Mouse (Mus musculus): ENCODE data around the gene Tbc1d5.

Gene Tbc1d5

GRCm38 (mm10) chr17:50876451-50876850 is 302.7 kb downstream of the Tbc1d5 start:
- peak; percentile 17 for DNase-seq (ENCODE audit: low spot score)

- no peak for DNase-seq (ENCODE audit: low spot score)
Measured at GRCm38 (mm10) chr17:50874067-50874466, 305.1 kb downstream of the Tbc1d5 start.

GRCm38 (mm10) chr17:50872600-50872999 is 306.6 kb downstream of the Tbc1d5 start:
- DNase-seq (ENCODE audit: low spot score) = peak; percentile 19

- DNase-seq (ENCODE audit: low spot score) = no peak
Measured at GRCm38 (mm10) chr17:50867297-50867696, 311.9 kb downstream of the Tbc1d5 start.

- DNase-seq (ENCODE audit: low spot score) = no peak
Measured at GRCm38 (mm10) chr17:50864781-50865180, 314.4 kb downstream of the Tbc1d5 start.

GRCm38 (mm10) chr17:50853220-50853619 is 325.9 kb downstream of the Tbc1d5 start:
- no peak for DNase-seq (ENCODE audit: low spot score)

GRCm38 (mm10) chr17:50851382-50851781 is 327.8 kb downstream of the Tbc1d5 start:
- no peak for DNase-seq (ENCODE audit: low spot score)

GRCm38 (mm10) chr17:50814089-50814488 is 365.1 kb downstream of the Tbc1d5 start:
- no peak for DNase-seq (ENCODE audit: low spot score)

- no peak for DNase-seq (ENCODE audit: low spot score)
Measured at GRCm38 (mm10) chr17:50813580-50813979, 365.6 kb downstream of the Tbc1d5 start.

GRCm38 (mm10) chr17:50805631-50806030 is 373.5 kb downstream of the Tbc1d5 start:
- DNase-seq (ENCODE audit: low spot score) = no peak

GRCm38 (mm10) chr17:50803234-50803633 is 375.9 kb downstream of the Tbc1d5 start:
- no peak for DNase-seq (ENCODE audit: low spot score)

- DNase-seq (ENCODE audit: low spot score) = no peak
Measured at GRCm38 (mm10) chr17:50802380-50802779, 376.8 kb downstream of the Tbc1d5 start.

- peak; percentile 76 for DNase-seq (ENCODE audit: low spot score)
Measured at GRCm38 (mm10) chr17:50795445-50796095, 383.6 kb downstream of the Tbc1d5 start.

- no peak for DNase-seq (ENCODE audit: low spot score)
Measured at GRCm38 (mm10) chr17:50791671-50792070, 387.5 kb downstream of the Tbc1d5 start.

GRCm38 (mm10) chr17:50788835-50789234 is 390.3 kb downstream of the Tbc1d5 start:
- DNase-seq (ENCODE audit: low spot score) = no peak

- no peak for DNase-seq (ENCODE audit: low spot score)
Measured at GRCm38 (mm10) chr17:50775247-50775646, 403.9 kb downstream of the Tbc1d5 start.

- no peak for DNase-seq (ENCODE audit: low spot score)
Measured at GRCm38 (mm10) chr17:50764387-50764786, 414.8 kb downstream of the Tbc1d5 start.

GRCm38 (mm10) chr17:50763407-50763806 is 415.7 kb downstream of the Tbc1d5 start:
- peak; percentile 19 for DNase-seq (ENCODE audit: low spot score)

GRCm38 (mm10) chr17:50762231-50762630 is 416.9 kb downstream of the Tbc1d5 start:
- no peak for DNase-seq (ENCODE audit: low spot score)

- DNase-seq (ENCODE audit: low spot score) = peak; percentile 24
Measured at GRCm38 (mm10) chr17:50761082-50761481, 418.1 kb downstream of the Tbc1d5 start.

- peak; percentile 42 for DNase-seq (ENCODE audit: low spot score)
Measured at GRCm38 (mm10) chr17:50753356-50754138, 425.6 kb downstream of the Tbc1d5 start.

GRCm38 (mm10) chr17:50752753-50753152 is 426.4 kb downstream of the Tbc1d5 start:
- DNase-seq (ENCODE audit: low spot score) = no peak

GRCm38 (mm10) chr17:50751911-50752310 is 427.2 kb downstream of the Tbc1d5 start:
- no peak for DNase-seq (ENCODE audit: low spot score)

Measured in lung, postnatal 25 days (tissue).